Mouse (Mus musculus): ENCODE results near the gene Tmprss3.

Tmprss3 gene

GRCm38 (mm10) chr17:31142116-31142515 is 56.7 kb downstream of the Tmprss3 start:
- Histone ChIP-seq H3K27me3 (ENCODE audit: insufficient read depth, low read length) (peaks cover 13% of the 10 kb centered on the region; the same call in 1 of the 2 replicates), H3K9me3 (ENCODE audit: low read length) (peaks cover 7% of the 10 kb centered on the region; the same call in 1 of the 2 replicates), H3K4me1 (replicated peaks; ENCODE audit: low read depth, low read length) (peaks cover 23% of the 10 kb centered on the region), H3K36me3 (ENCODE audit: insufficient read depth, low read length) (no peaks in the 10 kb centered on the region), H3K4me3 (replicated peaks; ENCODE audit: low read length) (no peak overlapping the region)
- TF ChIP-seq NANOG (IDR thresholded peaks at IDR 0.05; ENCODE audit: borderline replicate concordance, low read length) = no peak
- no peak for TF ChIP-seq CTCF (conservative IDR thresholded peaks at IDR 0.05; ENCODE audit: low read length)
- no peak for TF ChIP-seq POU5F1 (IDR thresholded peaks at IDR 0.05; ENCODE audit: borderline replicate concordance, low read length)

DNA sequence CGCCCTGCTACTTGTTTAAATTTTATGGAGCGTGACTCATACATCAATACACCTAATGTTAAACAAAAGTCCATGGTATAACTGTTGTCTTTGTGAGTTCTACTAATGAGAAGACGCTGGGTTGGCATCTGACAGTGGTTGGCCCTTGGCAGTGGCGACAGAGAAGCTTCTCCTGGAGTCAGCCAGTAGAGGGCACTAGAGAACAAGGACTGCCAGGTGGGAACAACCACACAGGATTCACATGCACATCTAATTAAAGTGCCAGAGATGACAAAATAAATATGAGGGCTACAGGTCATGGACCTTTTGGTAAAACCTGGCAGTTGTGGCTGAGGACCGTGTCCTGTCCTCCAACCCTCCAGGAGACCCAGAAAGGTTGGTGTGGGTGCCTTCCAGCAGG is 60.4 kb downstream of the Tmprss3 start:
- Histone ChIP-seq H3K9me3 (ENCODE audit: low read length) (no peaks in the 10 kb centered on the region), H3K4me3 (replicated peaks; ENCODE audit: low read length) (no peak overlapping the region), H3K4me1 (replicated peaks; ENCODE audit: low read depth, low read length) (peaks cover 24% of the 10 kb centered on the region), H3K36me3 (ENCODE audit: insufficient read depth, low read length) (no peaks in the 10 kb centered on the region), H3K27me3 (ENCODE audit: insufficient read depth, low read length) (0 out of 2 replicates have a peak, but pooled peaks cover 6% of the 10 kb centered on the region)
- TF ChIP-seq NANOG (IDR thresholded peaks at IDR 0.05; ENCODE audit: borderline replicate concordance, low read length) = no peak
- peak; percentile 70 for TF ChIP-seq CTCF (conservative IDR thresholded peaks at IDR 0.05; ENCODE audit: low read length)
- TF ChIP-seq POU5F1 (IDR thresholded peaks at IDR 0.05; ENCODE audit: borderline replicate concordance, low read length) = no peak

- no peaks in the 10 kb centered on the region for H3K9me3 ChIP-seq (ENCODE audit: low read length)
- no peaks in the 10 kb centered on the region for H3K36me3 ChIP-seq (ENCODE audit: insufficient read depth, low read length)
- H3K4me3 ChIP-seq (replicated peaks; ENCODE audit: low read length) = no peak overlapping the region
- TF ChIP-seq CTCF (conservative IDR thresholded peaks at IDR 0.05; ENCODE audit: low read length) (no peak), POU5F1 (IDR thresholded peaks at IDR 0.05; ENCODE audit: borderline replicate concordance, low read length) (no peak), NANOG (IDR thresholded peaks at IDR 0.05; ENCODE audit: borderline replicate concordance, low read length) (no peak)
- H3K27me3 ChIP-seq (ENCODE audit: insufficient read depth, low read length) = no peaks in the 10 kb centered on the region
- peaks cover 24% of the 10 kb centered on the region for H3K4me1 ChIP-seq (replicated peaks; ENCODE audit: low read depth, low read length)
These were observed 62.0 kb downstream of the Tmprss3 start for GRCm38 (mm10) chr17:31136821-31137220.

- no peaks in the 10 kb centered on the region for H3K9me3 ChIP-seq (ENCODE audit: low read length)
- TF ChIP-seq NANOG (IDR thresholded peaks at IDR 0.05; ENCODE audit: borderline replicate concordance, low read length) = no peak
- no peak for TF ChIP-seq POU5F1 (IDR thresholded peaks at IDR 0.05; ENCODE audit: borderline replicate concordance, low read length)
- no peak for TF ChIP-seq CTCF (conservative IDR thresholded peaks at IDR 0.05; ENCODE audit: low read length)
- H3K4me1 ChIP-seq (replicated peaks; ENCODE audit: low read depth, low read length) = peaks cover 24% of the 10 kb centered on the region
- H3K4me3 ChIP-seq (replicated peaks; ENCODE audit: low read length) = no peak overlapping the region
- H3K36me3 ChIP-seq (ENCODE audit: insufficient read depth, low read length) = no peaks in the 10 kb centered on the region
- no peaks in the 10 kb centered on the region for H3K27me3 ChIP-seq (ENCODE audit: insufficient read depth, low read length)
These were observed 62.5 kb downstream of the Tmprss3 start for GRCm38 (mm10) chr17:31136291-31136690.

GRCm38 (mm10) chr17:31134913-31135312 is 63.9 kb downstream of the Tmprss3 start:
- Histone ChIP-seq H3K27me3 (ENCODE audit: insufficient read depth, low read length) (no peaks in the 10 kb centered on the region), H3K4me3 (replicated peaks; ENCODE audit: low read length) (no peak overlapping the region), H3K4me1 (replicated peaks; ENCODE audit: low read depth, low read length) (peaks cover 24% of the 10 kb centered on the region), H3K36me3 (ENCODE audit: insufficient read depth, low read length) (no peaks in the 10 kb centered on the region), H3K9me3 (ENCODE audit: low read length) (no peaks in the 10 kb centered on the region)
- TF ChIP-seq CTCF (conservative IDR thresholded peaks at IDR 0.05; ENCODE audit: low read length) = no peak
- no peak for TF ChIP-seq NANOG (IDR thresholded peaks at IDR 0.05; ENCODE audit: borderline replicate concordance, low read length)
- TF ChIP-seq POU5F1 (IDR thresholded peaks at IDR 0.05; ENCODE audit: borderline replicate concordance, low read length) = no peak

DNA sequence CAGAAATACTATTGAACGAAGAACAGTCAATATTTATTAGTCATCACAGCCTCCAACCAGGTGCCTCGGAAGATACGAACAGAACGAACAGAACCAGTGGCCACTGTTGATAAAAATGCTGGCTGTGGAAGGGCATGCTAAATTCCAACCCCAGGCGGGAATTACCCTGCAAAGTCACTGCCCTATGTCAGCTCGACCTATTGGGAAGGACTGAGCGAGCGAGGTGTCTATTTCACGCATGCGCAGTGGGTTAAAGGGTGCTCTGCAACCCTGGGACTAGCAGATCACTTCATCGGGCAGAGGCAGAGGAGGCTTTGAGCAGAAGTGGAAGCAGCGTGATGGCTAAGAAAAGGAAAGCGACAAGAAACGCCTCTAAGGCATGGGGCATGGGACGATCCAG is 65.0 kb downstream of the Tmprss3 start:
- Histone ChIP-seq H3K4me1 (replicated peaks; ENCODE audit: low read depth, low read length) (peaks cover 24% of the 10 kb centered on the region), H3K9me3 (ENCODE audit: low read length) (no peaks in the 10 kb centered on the region), H3K36me3 (ENCODE audit: insufficient read depth, low read length) (no peaks in the 10 kb centered on the region), H3K4me3 (replicated peaks; ENCODE audit: low read length) (0 out of 2 replicates have a peak overlapping the region, but pooled peaks have one; percentile 30), H3K27me3 (ENCODE audit: insufficient read depth, low read length) (no peaks in the 10 kb centered on the region)
- no peak for TF ChIP-seq NANOG (IDR thresholded peaks at IDR 0.05; ENCODE audit: borderline replicate concordance, low read length)
- TF ChIP-seq POU5F1 (IDR thresholded peaks at IDR 0.05; ENCODE audit: borderline replicate concordance, low read length) = no peak
- TF ChIP-seq CTCF (conservative IDR thresholded peaks at IDR 0.05; ENCODE audit: low read length) = no peak

DNA sequence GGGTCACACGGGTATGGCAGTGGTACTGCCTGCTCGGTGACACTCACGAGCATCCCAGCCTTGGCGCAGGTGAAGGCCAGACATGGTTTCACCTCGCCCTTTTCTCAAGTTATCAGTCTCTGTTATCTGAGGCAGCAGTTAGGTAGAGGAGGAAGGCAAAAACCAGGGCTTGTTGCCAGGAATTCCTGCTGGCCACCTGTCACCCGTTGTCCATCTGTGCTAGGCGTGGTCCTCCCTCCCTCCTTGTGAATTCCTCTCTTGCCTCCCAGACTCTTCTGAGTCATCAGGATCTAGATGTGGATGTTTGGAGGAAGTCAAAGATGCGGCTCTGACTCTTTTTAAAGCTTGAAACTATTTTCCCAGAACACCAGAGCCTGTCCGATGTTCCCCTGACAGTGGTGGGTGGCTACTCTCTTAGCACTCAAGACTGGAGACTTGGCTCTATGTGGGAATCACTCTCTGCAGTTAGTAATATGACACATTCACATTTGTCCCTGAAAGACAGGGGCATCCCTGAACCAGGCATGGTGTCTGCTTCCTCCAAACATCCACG is 67.4 kb downstream of the Tmprss3 start:
- Histone ChIP-seq H3K9me3 (ENCODE audit: low read length) (no peaks in the 10 kb centered on the region), H3K4me3 (replicated peaks; ENCODE audit: low read length) (no peak overlapping the region), H3K4me1 (replicated peaks; ENCODE audit: low read depth, low read length) (peaks cover 36% of the 10 kb centered on the region), H3K36me3 (ENCODE audit: insufficient read depth, low read length) (no peaks in the 10 kb centered on the region), H3K27me3 (ENCODE audit: insufficient read depth, low read length) (0 out of 2 replicates have a peak, but pooled peaks cover 4% of the 10 kb centered on the region)
- TF ChIP-seq CTCF (conservative IDR thresholded peaks at IDR 0.05; ENCODE audit: low read length) (no peak), POU5F1 (IDR thresholded peaks at IDR 0.05; ENCODE audit: borderline replicate concordance, low read length) (no peak), NANOG (IDR thresholded peaks at IDR 0.05; ENCODE audit: borderline replicate concordance, low read length) (no peak)

- no peaks in the 10 kb centered on the region for H3K36me3 ChIP-seq (ENCODE audit: insufficient read depth, low read length)
- H3K27me3 ChIP-seq (ENCODE audit: insufficient read depth, low read length) = 0 out of 2 replicates have a peak, but pooled peaks cover 4% of the 10 kb centered on the region
- no peaks in the 10 kb centered on the region for H3K9me3 ChIP-seq (ENCODE audit: low read length)
- no peak within 1 kb of the TSS for H3K4me3 ChIP-seq (replicated peaks; ENCODE audit: low read length)
- TF ChIP-seq NANOG (IDR thresholded peaks at IDR 0.05; ENCODE audit: borderline replicate concordance, low read length) (no peak), POU5F1 (IDR thresholded peaks at IDR 0.05; ENCODE audit: borderline replicate concordance, low read length) (no peak), CTCF (conservative IDR thresholded peaks at IDR 0.05; ENCODE audit: low read length) (no peak)
- H3K4me1 ChIP-seq (replicated peaks; ENCODE audit: low read depth, low read length) = peaks cover 49% of the 10 kb centered on the region
These were observed 69.3 kb downstream of the Tmprss3 start, which contains the start of gene Tff3 for GRCm38 (mm10) chr17:31129452-31129851. TSS of gene Tff3 (minus strand) at chr17:31129646.
